Mouse (Mus musculus) left cerebral cortex, adult 18-20 months (tissue): Measurements from ENCODE around the gene Minar1. TPM values are rescaled to one million over a fixed set of nuclear protein-coding genes. Genes with fewer than 3 reads are reported as not detected.

Experiments
- total RNA-seq, 2 experiments: library from RNA; stranded (reverse); gene quantifications; 2 replicates each; pipeline ENCODE4 v1.2.3; 2021

Minar1 gene
- total RNA-seq, 2 experiments from 2014 or later = 7.2 to 7.7 TPM

Other genes starting within 250 kb of the Minar1 start
- 10 to 100 TPM; 26.2 to 28.6 TPM for gene Tmed3, start 81.9 kb upstream of the Minar1 start, total RNA-seq
- gene Ankrd34c, start 115.3 kb upstream of the Minar1 start, total RNA-seq = 10 to 100 TPM in 1 of 2 experiments, 1 to 10 TPM in 1; 9.1 to 12.3 TPM